Mouse (Mus musculus): Measurements from ENCODE around the gene Cops6.

GRCm38 (mm10) chr5:138171695-138172491, 11.0 kb downstream of the Cops6 start, which contains the start of the genes Ap4m1 and Mcm7:
- TF ChIP-seq CTCF (IDR thresholded peaks at IDR 0.05; ENCODE audit: low read depth, low read length): no peak
- TF ChIP-seq GATA1 (IDR thresholded peaks at IDR 0.05; ENCODE audit: borderline replicate concordance, low read length): no peak
- TF ChIP-seq TAL1 (conservative IDR thresholded peaks at IDR 0.05; ENCODE audit: low read depth, low read length): no peak
- TF ChIP-seq POLR2AphosphoS5 (IDR thresholded peaks at IDR 0.05; ENCODE audit: insufficient replicate concordance, low read depth, low read length): no peak

All from G1E (cell line).